Mouse (Mus musculus) CH12.LX (cell line): ENCODE results near the gene Pgls.

ENCODE experiments used
- CTCF ChIP-seq, 2 experiments: IDR thresholded peaks in 1 of 2; conservative IDR thresholded peaks in 1 of 2; 2 replicates each; pipeline ENCODE4 v1.5.1; 2011 to 2012; ENCODE audit warnings: low read depth in 2 of 2, low read length in 2 of 2, improper control_type of control experiment in 1 of 2, inconsistent platforms in 1 of 2, mild to moderate bottlenecking in 1 of 2, moderate library complexity in 1 of 2
- ELF1 ChIP-seq: IDR thresholded peaks from 2 replicates; pipeline ENCODE4 v1.6.1; 2014; ENCODE audit warnings: low read depth, mild to moderate bottlenecking, inconsistent platforms, low read length, improper control_type of control experiment
- ETS1 ChIP-seq: conservative IDR thresholded peaks from 2 replicates; pipeline ENCODE4 v1.6.1; 2012; ENCODE audit warnings: low read depth, mild to moderate bottlenecking, inconsistent platforms, low read length, improper control_type of control experiment, moderate library complexity
- GABPA ChIP-seq: IDR thresholded peaks from 2 replicates; pipeline ENCODE4 v1.6.1; 2012; ENCODE audit warnings: low read depth, low read length, improper control_type of control experiment, inconsistent platforms; ENCODE audit not compliant: insufficient replicate concordance
- IRF4 ChIP-seq: IDR thresholded peaks from 2 replicates; pipeline ENCODE4 v1.6.1; 2014; ENCODE audit warnings: low read depth, mild to moderate bottlenecking, inconsistent platforms, low read length, improper control_type of control experiment
- MAFK ChIP-seq: IDR thresholded peaks from 2 replicates; pipeline ENCODE4 v1.6.1; 2011; ENCODE audit warnings: low read length, improper control_type of control experiment; ENCODE audit not compliant: insufficient replicate concordance
- MAX ChIP-seq: IDR thresholded peaks from 2 replicates; pipeline ENCODE4 v1.6.1; 2011; ENCODE audit warnings: low read length, improper control_type of control experiment
- MXI1 ChIP-seq: IDR thresholded peaks from 2 replicates; pipeline ENCODE4 v1.6.1; 2011; ENCODE audit warnings: mild to moderate bottlenecking, low read depth, low read length, improper control_type of control experiment
- NELFE ChIP-seq: IDR thresholded peaks from 2 replicates; pipeline ENCODE4 v1.6.1; 2011; ENCODE audit warnings: low read depth, low read length, improper control_type of control experiment
- NRF1 ChIP-seq: IDR thresholded peaks from 2 replicates; pipeline ENCODE4 v1.6.1; 2014; ENCODE audit warnings: low read depth, mild to moderate bottlenecking, inconsistent platforms, low read length, improper control_type of control experiment, moderate library complexity
- POLR2AphosphoS2 ChIP-seq: IDR thresholded peaks from 2 replicates; pipeline ENCODE4 v1.6.1; 2011; ENCODE audit warnings: low read depth, low read length, improper control_type of control experiment
- TCF12 ChIP-seq: IDR thresholded peaks from 2 replicates; pipeline ENCODE4 v1.6.1; 2014; ENCODE audit warnings: low read depth, mild to moderate bottlenecking, inconsistent platforms, low read length, improper control_type of control experiment
- ZKSCAN1 ChIP-seq: IDR thresholded peaks from 2 replicates; pipeline ENCODE4 v1.6.1; 2012; ENCODE audit warnings: low read depth, inconsistent platforms, low read length, improper control_type of control experiment, borderline replicate concordance

- TF ChIP-seq CTCF (conservative IDR thresholded peaks at IDR 0.05 in 1 of 2, IDR thresholded peaks at IDR 0.05 in 1 of 2; ENCODE audit: low read depth in 2 of 2, low read length in 2 of 2) (no peak), MAX (peak; percentile 70), NELFE (no peak), IRF4 (peak; percentile 92), ELF1 (peak; percentile 63; the same call in 1 of the 2 replicates), MAFK (peak; percentile 69; the same call in 1 of the 2 replicates), MXI1 (no peak; the same call in 1 of the 2 replicates), TCF12 (peak; percentile 99), ETS1 (peak; percentile 98), NRF1 (0 out of 2 replicates have a peak, but pooled peaks have one; percentile 37), ZKSCAN1 (no peak), POLR2AphosphoS2 (no peak), GABPA (no peak)
Observed at GRCm38 (mm10) chr8:71596798-71597197, 4.8 kb downstream of the Pgls start.
